Mouse (Mus musculus): ENCODE measurements at regions not wholly inside any gene's neighbourhood (a gene's known extent, or its start where the extent isn't known, plus 50 kb on each side); places are given as distances from the start of the nearest gene placed in this dataset.

DNA sequence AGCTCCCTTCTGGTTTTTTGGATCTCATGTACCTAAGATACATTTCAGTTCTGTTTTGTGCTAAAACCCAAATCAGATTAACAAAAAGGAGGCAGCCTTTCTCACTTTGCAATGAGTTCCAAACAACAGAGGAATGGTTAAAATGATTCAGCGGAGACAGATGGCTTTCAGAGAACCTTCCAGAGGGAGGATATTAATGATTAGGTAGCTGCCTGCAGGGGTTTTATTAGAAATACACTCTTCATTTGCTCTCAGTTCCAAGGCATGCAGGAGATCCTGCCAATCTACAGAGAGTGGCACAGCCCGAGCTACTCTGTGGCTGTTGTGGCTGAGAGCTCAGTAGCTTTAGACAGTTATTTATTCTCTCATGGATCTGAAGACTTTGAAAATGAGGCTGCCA lies 162.4 kb downstream of the Rsl24d1 start:
- Histone ChIP-seq H3K4me1 (ENCODE audit: control insufficient read depth in 2 of 2, insufficient read depth in 2 of 2, low read length in 2 of 2, poor library complexity in 1 of 2) (no peaks in the 10 kb centered on the region), H3K9ac (ENCODE audit: insufficient read depth, low read depth, low read length, poor library complexity, severe bottlenecking) (no peak overlapping the region), H3K27ac (ENCODE audit: insufficient read depth, low read depth, low read length, poor library complexity, severe bottlenecking) (no peak overlapping the region), H3K4me3 (ENCODE audit: insufficient read depth in 1 of 2, low read depth in 1 of 2, low read length in 2 of 2, poor library complexity in 1 of 2, severe bottlenecking in 1 of 2) (no peak overlapping the region), H3K9me3 (ENCODE audit: control insufficient read depth, insufficient read depth, low read depth, low read length) (no peaks in the 10 kb centered on the region), H3K36me3 (ENCODE audit: control insufficient read depth, insufficient read depth, low read length, poor library complexity, severe bottlenecking) (no peaks in the 10 kb centered on the region)
- in situ Hi-C loops (cut with MboI; ENCODE audit: low sequenced_read_pairs in 2 of 2, unreplicated experiment in 2 of 2) = no loop called here
- no peak for DNase-seq (ENCODE audit: low read depth, low spot score)
- TF ChIP-seq ZNF384 (IDR thresholded peaks at IDR 0.05; ENCODE audit: low read depth, low read length) = no peak
- TF ChIP-seq ZC3H11A (IDR thresholded peaks at IDR 0.05; ENCODE audit: borderline replicate concordance, low read depth, low read length) = no peak
- no peak for TF ChIP-seq HCFC1 (IDR thresholded peaks at IDR 0.05; ENCODE audit: borderline replicate concordance, insufficient read depth, low read length)
- no peak for TF ChIP-seq CHD2 (IDR thresholded peaks at IDR 0.05; ENCODE audit: low read depth, low read length)
- TF ChIP-seq MAFK (IDR thresholded peaks at IDR 0.05; ENCODE audit: insufficient read depth, low read depth, low read length) = no peak

- H3K36me3 ChIP-seq (ENCODE audit: control insufficient read depth, insufficient read depth, low read length, poor library complexity, severe bottlenecking) = no peaks in the 10 kb centered on the region
- no peaks in the 10 kb centered on the region for H3K4me1 ChIP-seq (ENCODE audit: control insufficient read depth in 2 of 2, insufficient read depth in 2 of 2, low read length in 2 of 2, poor library complexity in 1 of 2)
- DNase-seq (ENCODE audit: low read depth, low spot score) = no peak
- no peak overlapping the region for H3K27ac ChIP-seq (ENCODE audit: insufficient read depth, low read depth, low read length, poor library complexity, severe bottlenecking)
- H3K9me3 ChIP-seq (ENCODE audit: control insufficient read depth, insufficient read depth, low read depth, low read length) = no peaks in the 10 kb centered on the region
- TF ChIP-seq HCFC1 (IDR thresholded peaks at IDR 0.05; ENCODE audit: borderline replicate concordance, insufficient read depth, low read length) (no peak), MAFK (IDR thresholded peaks at IDR 0.05; ENCODE audit: insufficient read depth, low read depth, low read length) (no peak), ZNF384 (IDR thresholded peaks at IDR 0.05; ENCODE audit: low read depth, low read length) (no peak), ZC3H11A (IDR thresholded peaks at IDR 0.05; ENCODE audit: borderline replicate concordance, low read depth, low read length) (no peak), CHD2 (IDR thresholded peaks at IDR 0.05; ENCODE audit: low read depth, low read length) (no peak)
- in situ Hi-C loops (cut with MboI; ENCODE audit: low sequenced_read_pairs in 2 of 2, unreplicated experiment in 2 of 2) = no loop called here
- H3K9ac ChIP-seq (ENCODE audit: insufficient read depth, low read depth, low read length, poor library complexity, severe bottlenecking) = no peak overlapping the region
- H3K4me3 ChIP-seq (ENCODE audit: insufficient read depth in 1 of 2, low read depth in 1 of 2, low read length in 2 of 2, poor library complexity in 1 of 2, severe bottlenecking in 1 of 2) = no peak overlapping the region
These were observed 182.1 kb downstream of the Rsl24d1 start for GRCm38 (mm10) chr9:73295287-73295686.

DNA sequence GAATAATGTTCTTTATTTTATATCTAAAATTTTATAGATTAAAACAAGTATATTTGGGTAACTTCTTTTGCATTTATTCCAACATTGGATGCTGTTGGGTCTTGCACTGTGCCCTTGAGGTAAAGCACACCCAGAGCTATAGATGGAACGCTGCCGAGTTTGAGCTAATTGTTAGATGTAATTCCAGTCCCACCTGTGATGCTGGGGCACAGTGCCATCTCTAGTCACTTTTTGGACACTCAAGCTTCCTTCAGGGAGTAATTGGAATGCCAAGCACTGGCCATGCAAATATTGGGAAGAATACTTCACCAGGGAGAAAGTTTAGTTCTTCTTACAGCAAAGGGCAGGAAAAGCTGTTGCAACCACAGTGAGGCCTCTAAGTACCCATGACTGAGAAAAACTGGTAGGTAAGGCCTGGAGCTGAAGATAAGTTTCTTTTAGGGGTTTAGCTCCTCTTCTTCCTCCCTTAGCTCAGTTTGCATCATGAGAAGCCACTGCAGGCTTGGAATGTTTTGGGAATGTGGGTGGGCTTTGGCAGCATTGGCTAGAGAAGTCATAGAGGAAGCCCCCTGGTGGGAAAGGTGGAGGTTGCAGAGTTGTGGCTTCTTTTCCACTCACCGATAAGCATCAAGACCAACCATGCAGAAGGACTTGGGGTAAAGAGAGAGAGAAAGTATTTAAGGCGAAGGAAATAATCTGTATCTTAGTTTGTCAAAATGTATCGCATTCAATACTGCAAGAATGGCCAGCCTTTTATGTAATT lies 189.1 kb downstream of the Rsl24d1 start:
- Histone ChIP-seq H3K9ac (ENCODE audit: insufficient read depth, low read depth, low read length, poor library complexity, severe bottlenecking) (no peak overlapping the region), H3K27ac (ENCODE audit: insufficient read depth, low read depth, low read length, poor library complexity, severe bottlenecking) (no peak overlapping the region), H3K4me1 (ENCODE audit: control insufficient read depth in 2 of 2, insufficient read depth in 2 of 2, low read length in 2 of 2, poor library complexity in 1 of 2) (no peaks in the 10 kb centered on the region), H3K4me3 (ENCODE audit: insufficient read depth in 1 of 2, low read depth in 1 of 2, low read length in 2 of 2, poor library complexity in 1 of 2, severe bottlenecking in 1 of 2) (no peak overlapping the region), H3K9me3 (ENCODE audit: control insufficient read depth, insufficient read depth, low read depth, low read length) (no peaks in the 10 kb centered on the region), H3K36me3 (ENCODE audit: control insufficient read depth, insufficient read depth, low read length, poor library complexity, severe bottlenecking) (no peaks in the 10 kb centered on the region)
- in situ Hi-C loops (cut with MboI; ENCODE audit: low sequenced_read_pairs in 2 of 2, unreplicated experiment in 2 of 2) = no loop called here
- peak; percentile 38 for DNase-seq (ENCODE audit: low read depth, low spot score)
- TF ChIP-seq MAFK (IDR thresholded peaks at IDR 0.05; ENCODE audit: insufficient read depth, low read depth, low read length) (no peak), ZC3H11A (IDR thresholded peaks at IDR 0.05; ENCODE audit: borderline replicate concordance, low read depth, low read length) (no peak), HCFC1 (IDR thresholded peaks at IDR 0.05; ENCODE audit: borderline replicate concordance, insufficient read depth, low read length) (no peak), ZNF384 (IDR thresholded peaks at IDR 0.05; ENCODE audit: low read depth, low read length) (no peak), CHD2 (IDR thresholded peaks at IDR 0.05; ENCODE audit: low read depth, low read length) (no peak)

- Histone ChIP-seq H3K36me3 (ENCODE audit: control insufficient read depth, insufficient read depth, low read length, poor library complexity, severe bottlenecking) (no peaks in the 10 kb centered on the region), H3K27ac (ENCODE audit: insufficient read depth, low read depth, low read length, poor library complexity, severe bottlenecking) (no peak overlapping the region), H3K4me3 (ENCODE audit: insufficient read depth in 1 of 2, low read depth in 1 of 2, low read length in 2 of 2, poor library complexity in 1 of 2, severe bottlenecking in 1 of 2) (no peak overlapping the region), H3K9ac (ENCODE audit: insufficient read depth, low read depth, low read length, poor library complexity, severe bottlenecking) (no peak overlapping the region), H3K9me3 (ENCODE audit: control insufficient read depth, insufficient read depth, low read depth, low read length) (no peaks in the 10 kb centered on the region), H3K4me1 (ENCODE audit: control insufficient read depth in 2 of 2, insufficient read depth in 2 of 2, low read length in 2 of 2, poor library complexity in 1 of 2) (no peaks in the 10 kb centered on the region)
- no peak for DNase-seq (ENCODE audit: low read depth, low spot score)
- in situ Hi-C loops (cut with MboI; ENCODE audit: low sequenced_read_pairs in 2 of 2, unreplicated experiment in 2 of 2) = no loop called here
- TF ChIP-seq ZNF384 (IDR thresholded peaks at IDR 0.05; ENCODE audit: low read depth, low read length) = no peak
- TF ChIP-seq CHD2 (IDR thresholded peaks at IDR 0.05; ENCODE audit: low read depth, low read length) = no peak
- no peak for TF ChIP-seq HCFC1 (IDR thresholded peaks at IDR 0.05; ENCODE audit: borderline replicate concordance, insufficient read depth, low read length)
- no peak for TF ChIP-seq MAFK (IDR thresholded peaks at IDR 0.05; ENCODE audit: insufficient read depth, low read depth, low read length)
- no peak for TF ChIP-seq ZC3H11A (IDR thresholded peaks at IDR 0.05; ENCODE audit: borderline replicate concordance, low read depth, low read length)
These were observed 203.8 kb downstream of the Rsl24d1 start for GRCm38 (mm10) chr9:73317048-73317447.

All from ES-E14 (cell line).